Mouse (Mus musculus) adrenal gland (tissue): ENCODE measurements around the gene Gzma.

Source experiments
- intact Hi-C: fragments of 180-260 bp; cut with DNase I; formaldehyde crosslinking; loops from one replicate; pipeline ENCODE4 v1.15.1; 2025
- long read RNA-seq, 2 experiments: library from polyadenylated mRNA; unstranded; transcript quantifications; one replicate each; pipeline ENCODE4 v2.0.0; 2020; ENCODE audit warnings: borderline replicate concordance in 1 of 2; ENCODE audit not compliant: insufficient replicate concordance in 1 of 2

The Gzma gene
- long read RNA-seq, experiment 1, result 0 reads
- long read RNA-seq, experiment 2, result 0 reads

GRCm38 (mm10) chr13:113100879-113101278 lies at the start of gene Gzma:
Gzma (minus strand) TSS chr13:113100981.
- intact Hi-C loops, result loop anchor here (1.0 kb wide), 1 partner anchor 9 kb away; no protein-coding TSS in a partner anchor

- intact Hi-C loops, result no loop called here
Measured at GRCm38 (mm10) chr13:113139597-113139996, 38.8 kb upstream of the Gzma start.

GRCm38 (mm10) chr13:113129974-113130373 lies 29.2 kb upstream of the Gzma start:
- intact Hi-C loops, result no loop called here

- intact Hi-C loops, result no loop called here
Measured at GRCm38 (mm10) chr13:113121326-113121725, 20.5 kb upstream of the Gzma start.

- intact Hi-C loops, result no loop called here
Measured at GRCm38 (mm10) chr13:113120324-113121237, 19.8 kb upstream of the Gzma start.

GRCm38 (mm10) chr13:113118977-113119376 lies 18.2 kb upstream of the Gzma start:
- intact Hi-C loops, result no loop called here

- intact Hi-C loops, result no loop called here
Measured at GRCm38 (mm10) chr13:113104759-113105158, 4.0 kb upstream of the Gzma start.

- intact Hi-C loops, result no loop called here
Measured at GRCm38 (mm10) chr13:113101804-113102203, 1.0 kb upstream of the Gzma start.

GRCm38 (mm10) chr13:113098406-113098805 lies 2.4 kb downstream of the Gzma start:
- intact Hi-C loops, result no loop called here

GRCm38 (mm10) chr13:113097011-113097410 lies 3.8 kb downstream of the Gzma start:
- intact Hi-C loops, result no loop called here

GRCm38 (mm10) chr13:113094618-113095017 lies 6.2 kb downstream of the Gzma start:
- intact Hi-C loops, result no loop called here

- intact Hi-C loops, result no loop called here
Measured at GRCm38 (mm10) chr13:113090489-113090888, 10.3 kb downstream of the Gzma start.

- intact Hi-C loops, result no loop called here
Measured at GRCm38 (mm10) chr13:113087226-113088017, 13.4 kb downstream of the Gzma start.

GRCm38 (mm10) chr13:113084732-113085131 lies 16.0 kb downstream of the Gzma start:
- intact Hi-C loops, result no loop called here

- intact Hi-C loops, result no loop called here
Measured at GRCm38 (mm10) chr13:113082101-113082500, 18.7 kb downstream of the Gzma start.

GRCm38 (mm10) chr13:113079021-113079420 lies 21.8 kb downstream of the Gzma start:
- intact Hi-C loops, result no loop called here

- intact Hi-C loops, result no loop called here
Measured at GRCm38 (mm10) chr13:113064542-113064941, 36.2 kb downstream of the Gzma start.

GRCm38 (mm10) chr13:113061746-113062145 lies 39.0 kb downstream of the Gzma start:
- intact Hi-C loops, result no loop called here

GRCm38 (mm10) chr13:113055826-113056225 lies 45.0 kb downstream of the Gzma start:
- intact Hi-C loops, result no loop called here

GRCm38 (mm10) chr13:113054230-113054629 lies 46.6 kb downstream of the Gzma start:
- intact Hi-C loops, result no loop called here

GRCm38 (mm10) chr13:113047647-113048046 lies 53.1 kb downstream of the Gzma start:
- intact Hi-C loops, result loop anchor here (5.0 to 10.0 kb wide), 2 partner anchors 570 to 817 kb away; partner anchors contain the start of gene Snx18

GRCm38 (mm10) chr13:113047018-113047417 lies 53.8 kb downstream of the Gzma start:
- intact Hi-C loops, result loop anchor here (5.0 to 10.0 kb wide), 2 partner anchors 570 to 818 kb away; partner anchors contain the start of gene Snx18
